Mouse (Mus musculus): Measurements from ENCODE around the gene Aoc2. TPM values are rescaled to one million over a fixed set of nuclear protein-coding genes. Genes with fewer than 3 reads are reported as not detected.
"Not testable (repeated sequence)": the region's sequence is repeated elsewhere in the genome, so short reads cannot be mapped to it uniquely, and the experiment has no call there.

Aoc2 gene
- polyA plus RNA-seq, 1 experiment from 2014 or later, result 2.9 TPM

- H3K27me3 ChIP-seq (replicated peaks), result no peaks in the 10 kb centered on the region
- H3K4me3 ChIP-seq, result no peak within 1 kb of the TSS
- 92% methylated on average over 8 of the region's 8 CpGs for WGBS
- no peaks in the 10 kb centered on the region for H3K4me1 ChIP-seq
- no peak within 1 kb of the TSS for H3K9ac ChIP-seq
- no peak for ATAC-seq (replicated peaks)
- H3K4me2 ChIP-seq, result no peak within 1 kb of the TSS
- H3K36me3 ChIP-seq (replicated peaks), result no peaks in the 10 kb centered on the region
- H3K9me3 ChIP-seq, result no peaks in the 10 kb centered on the region
- H3K27ac ChIP-seq, result no peak within 1 kb of the TSS
These were observed 42.6 kb downstream of the Aoc2 start, which contains the start of gene G6pc for GRCm38 (mm10) chr11:101367326-101367935. Gene G6pc (plus strand): TSS chr11:101367561.

DNA sequence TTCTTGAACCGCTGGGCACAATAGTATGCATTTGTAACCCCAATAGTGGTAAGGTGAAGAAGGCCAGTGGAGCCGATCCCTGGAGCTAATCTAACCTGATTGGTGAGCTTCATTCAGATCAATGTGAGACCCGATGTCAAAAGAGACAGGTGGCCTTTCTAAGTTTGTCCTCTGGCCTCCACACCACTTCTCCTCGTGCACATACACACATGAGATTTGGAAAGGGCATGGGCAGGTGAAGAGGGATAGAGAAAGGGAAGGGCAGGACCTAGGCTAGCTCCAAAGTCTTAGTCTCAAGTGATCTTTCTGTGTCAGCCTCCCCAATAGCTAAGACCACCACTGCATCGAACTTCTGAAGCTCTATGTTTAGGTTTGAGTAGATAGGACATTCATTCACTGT lies 45.3 kb downstream of the Aoc2 start:
- Histone ChIP-seq H3K9me3 (no peaks in the 10 kb centered on the region), H3K4me1 (no peaks in the 10 kb centered on the region), H3K27ac (no peak overlapping the region), H3K27me3 (replicated peaks) (no peaks in the 10 kb centered on the region), H3K4me2 (no peak overlapping the region), H3K9ac (no peak overlapping the region), H3K36me3 (replicated peaks) (no peaks in the 10 kb centered on the region), H3K4me3 (no peak overlapping the region)
- no peak for ATAC-seq (replicated peaks)
- 82% methylated on average over 5 of the region's 5 CpGs for WGBS

- Histone ChIP-seq H3K4me1 (no peaks in the 10 kb centered on the region), H3K4me2 (no peak overlapping the region), H3K9ac (no peak overlapping the region), H3K4me3 (no peak overlapping the region), H3K27me3 (replicated peaks) (no peaks in the 10 kb centered on the region), H3K9me3 (no peaks in the 10 kb centered on the region), H3K27ac (no peak overlapping the region), H3K36me3 (replicated peaks) (no peaks in the 10 kb centered on the region)
- WGBS, result 68% methylated on average over 7 of the region's 7 CpGs
- no peak for ATAC-seq (replicated peaks)
These were observed 49.6 kb downstream of the Aoc2 start for GRCm38 (mm10) chr11:101374421-101374938.

- WGBS, result 95% methylated on average over 8 of the region's 8 CpGs
- H3K9me3 ChIP-seq; H3K4me3 ChIP-seq; ATAC-seq (replicated peaks); H3K36me3 ChIP-seq (replicated peaks); H3K4me1 ChIP-seq; H3K27ac ChIP-seq; H3K27me3 ChIP-seq (replicated peaks); H3K9ac ChIP-seq; H3K4me2 ChIP-seq: not testable (repeated sequence)
These were observed 53.3 kb downstream of the Aoc2 start for GRCm38 (mm10) chr11:101378196-101378595.

DNA sequence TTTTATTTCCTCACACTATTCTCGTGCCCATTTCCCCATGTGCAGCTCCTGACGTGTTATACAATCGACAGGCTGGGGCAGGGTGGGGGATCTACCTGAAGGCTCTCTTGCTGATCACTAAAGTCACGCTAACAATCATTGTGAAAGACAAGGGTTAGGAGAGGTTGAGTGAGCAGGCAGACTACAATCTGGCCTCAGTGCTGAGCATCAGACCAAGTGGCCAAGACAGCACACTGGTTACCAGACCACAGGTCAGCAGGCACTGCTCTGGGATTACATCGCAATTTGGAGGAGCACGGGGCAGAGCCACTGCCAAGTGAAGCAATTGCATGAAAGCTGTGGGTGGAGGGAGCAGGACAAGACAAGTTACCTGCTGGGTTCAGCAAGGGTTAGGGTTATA lies 54.1 kb downstream of the Aoc2 start:
- Histone ChIP-seq H3K36me3 (replicated peaks) (no peaks in the 10 kb centered on the region), H3K27me3 (replicated peaks) (no peaks in the 10 kb centered on the region), H3K4me2 (no peak overlapping the region), H3K27ac (no peak overlapping the region), H3K4me3 (no peak overlapping the region), H3K9me3 (no peaks in the 10 kb centered on the region), H3K9ac (no peak overlapping the region), H3K4me1 (no peaks in the 10 kb centered on the region)
- WGBS, result 85% methylated on average over 6 of the region's 6 CpGs
- ATAC-seq (replicated peaks), result no peak

Small RNA genes lying within 50 kb of the gene (microRNA-seq; reads per million reads assigned to microRNA genes)
- not detected for gene Gm25593

Other genes starting within 250 kb of the Aoc2 start
- 0.37 and 0.63 TPM in 2 replicates for gene Hsd17b1, start 246.7 kb upstream of the Aoc2 start, polyA plus RNA-seq (2015; fragmentation: Nextera tagmentation; extraction: Ambion mirVana)
- 43.3 and 47.1 TPM in 2 replicates for gene Coasy, start 242.5 kb upstream of the Aoc2 start, polyA plus RNA-seq (2015; fragmentation: Nextera tagmentation; extraction: Ambion mirVana)
- 103 and 107 TPM in 2 replicates for gene Mlx, start 237.8 kb upstream of the Aoc2 start, polyA plus RNA-seq (2015; fragmentation: Nextera tagmentation; extraction: Ambion mirVana)
- 18.3 and 20.3 TPM in 2 replicates for gene Psmc3ip, start 229.6 kb upstream of the Aoc2 start, polyA plus RNA-seq (2015; fragmentation: Nextera tagmentation; extraction: Ambion mirVana)
- 28.4 and 29.2 TPM in 2 replicates for gene Retreg3, start 205.2 kb upstream of the Aoc2 start, polyA plus RNA-seq (2015; fragmentation: Nextera tagmentation; extraction: Ambion mirVana)
- 76.1 and 84.7 TPM in 2 replicates for gene Tubg1, start 205.1 kb upstream of the Aoc2 start, polyA plus RNA-seq (2015; fragmentation: Nextera tagmentation; extraction: Ambion mirVana)
- 60.8 and 62.7 TPM in 2 replicates for gene Tubg2, start 169.2 kb upstream of the Aoc2 start, polyA plus RNA-seq (2015; fragmentation: Nextera tagmentation; extraction: Ambion mirVana)
- gene Cntnap1, start 154.5 kb upstream of the Aoc2 start, polyA plus RNA-seq (2015; fragmentation: Nextera tagmentation; extraction: Ambion mirVana), result 3.4 and 3.8 TPM in 2 replicates
- gene Plekhh3, start 153.7 kb upstream of the Aoc2 start, polyA plus RNA-seq (2015; fragmentation: Nextera tagmentation; extraction: Ambion mirVana), result 8.5 and 9.9 TPM in 2 replicates
- gene Ccr10, start 149.6 kb upstream of the Aoc2 start, polyA plus RNA-seq (2015; fragmentation: Nextera tagmentation; extraction: Ambion mirVana), result 0.31 and 0.36 TPM in 2 replicates
- 27.4 and 30.7 TPM in 2 replicates for gene Ezh1, start 98.6 kb upstream of the Aoc2 start, polyA plus RNA-seq (2015; fragmentation: Nextera tagmentation; extraction: Ambion mirVana)
- gene Ramp2, start 79.0 kb upstream of the Aoc2 start, polyA plus RNA-seq (2015; fragmentation: Nextera tagmentation; extraction: Ambion mirVana), result 86.5 and 103 TPM in 2 replicates
- 123 and 124 TPM in 2 replicates for gene Vps25, start 71.4 kb upstream of the Aoc2 start, polyA plus RNA-seq (2015; fragmentation: Nextera tagmentation; extraction: Ambion mirVana)
- 7.7 and 10.7 TPM in 2 replicates for gene Wnk4, start 64.5 kb upstream of the Aoc2 start, polyA plus RNA-seq (2015; fragmentation: Nextera tagmentation; extraction: Ambion mirVana)
- gene Cntd1, start 46.1 kb upstream of the Aoc2 start, polyA plus RNA-seq (2015; fragmentation: Nextera tagmentation; extraction: Ambion mirVana), result 0.93 and 1.3 TPM in 2 replicates
- 202 and 204 TPM in 2 replicates for gene Coa3, start 45.9 kb upstream of the Aoc2 start, polyA plus RNA-seq (2015; fragmentation: Nextera tagmentation; extraction: Ambion mirVana)
- gene Becn1, start 22.8 kb upstream of the Aoc2 start, polyA plus RNA-seq (2015; fragmentation: Nextera tagmentation; extraction: Ambion mirVana), result 183 and 186 TPM in 2 replicates
- 115 and 120 TPM in 2 replicates for gene Psme3, start 8.8 kb upstream of the Aoc2 start, polyA plus RNA-seq (2015; fragmentation: Nextera tagmentation; extraction: Ambion mirVana)
- 0.06 TPM in 1 of 2 replicates, not detected in the other for gene Aoc3, start 5.5 kb downstream of the Aoc2 start, polyA plus RNA-seq (2015; fragmentation: Nextera tagmentation; extraction: Ambion mirVana)
- not detected in 2 replicates for gene G6pc, start 42.5 kb downstream of the Aoc2 start, polyA plus RNA-seq (2015; fragmentation: Nextera tagmentation; extraction: Ambion mirVana)
- 103 and 108 TPM in 2 replicates for gene Aarsd1, start 92.6 kb downstream of the Aoc2 start, polyA plus RNA-seq (2015; fragmentation: Nextera tagmentation; extraction: Ambion mirVana)
- 8.3 and 8.7 TPM in 2 replicates for gene Gm27029, start 99.7 kb downstream of the Aoc2 start, polyA plus RNA-seq (2015; fragmentation: Nextera tagmentation; extraction: Ambion mirVana)
- gene Rundc1, start 100.0 kb downstream of the Aoc2 start, polyA plus RNA-seq (2015; fragmentation: Nextera tagmentation; extraction: Ambion mirVana), result 31.7 and 34.9 TPM in 2 replicates
- 1.7 and 2.0 TPM in 2 replicates for gene Ptges3l, start 100.3 kb downstream of the Aoc2 start, polyA plus RNA-seq (2015; fragmentation: Nextera tagmentation; extraction: Ambion mirVana)
- gene Rpl27, start 117.2 kb downstream of the Aoc2 start, polyA plus RNA-seq (2015; fragmentation: Nextera tagmentation; extraction: Ambion mirVana), result 197 and 212 TPM in 2 replicates
- 3.9 and 4.0 TPM in 2 replicates for gene Ifi35, start 123.3 kb downstream of the Aoc2 start, polyA plus RNA-seq (2015; fragmentation: Nextera tagmentation; extraction: Ambion mirVana)
- gene Rnd2, start 139.9 kb downstream of the Aoc2 start, polyA plus RNA-seq (2015; fragmentation: Nextera tagmentation; extraction: Ambion mirVana), result 68.3 and 77.4 TPM in 2 replicates
- 128 and 133 TPM in 2 replicates for gene Vat1, start 141.2 kb downstream of the Aoc2 start, polyA plus RNA-seq (2015; fragmentation: Nextera tagmentation; extraction: Ambion mirVana)
- gene Brca1, start 226.9 kb downstream of the Aoc2 start, polyA plus RNA-seq (2015; fragmentation: Nextera tagmentation; extraction: Ambion mirVana), result 1.5 and 2.8 TPM in 2 replicates
- 102 and 103 TPM in 2 replicates for gene Nbr1, start 227.1 kb downstream of the Aoc2 start, polyA plus RNA-seq (2015; fragmentation: Nextera tagmentation; extraction: Ambion mirVana)

Measured in midbrain, embryonic 15.5 days (tissue).